Mouse (Mus musculus) spleen, adult 2 months (tissue): ENCODE results near the gene Lyzl6.

Source experiments
- CTCF ChIP-seq: fragments of 200-500 bp; IDR thresholded peaks from 2 replicates; pipeline ENCODE4 v1.5.1; 2011; ENCODE audit warnings: mild to moderate bottlenecking, inconsistent platforms; ENCODE audit not compliant: insufficient read depth, insufficient read length, insufficient replicate concordance; ENCODE audit errors: extremely low read depth
- POLR2A ChIP-seq: fragments of 200-500 bp; IDR thresholded peaks from 2 replicates; pipeline ENCODE4 v1.6.1; 2011; ENCODE audit warnings: low read depth, low read length, inconsistent platforms

- no peak for TF ChIP-seq CTCF
- TF ChIP-seq POLR2A = no peak
These were observed 32.1 kb downstream of the Lyzl6 start for GRCm38 (mm10) chr11:103606611-103607010.
